Mouse (Mus musculus) midbrain, embryonic 10.5 days (tissue): ENCODE measurements around the gene Crisp4. TPM values are rescaled to one million over a fixed set of nuclear protein-coding genes. Genes with fewer than 3 reads are reported as not detected.

Source experiments
- DNase-seq: peaks from one replicate; pipeline ENCODE4 v3.0.0-alpha.2; 2017; ENCODE audit warnings: low spot score
- H3K27ac ChIP-seq: fragments of 300-500 bp; sonication (generic); replicated peaks from 2 replicates; pipeline ENCODE4 v1.5.1; 2016; ENCODE audit warnings: mild to moderate bottlenecking
- H3K27me3 ChIP-seq: fragments of 300-500 bp; sonication (generic); 2 replicates; pipeline ENCODE4 v1.6.1; 2016; ENCODE audit warnings: low read depth, mild to moderate bottlenecking; ENCODE audit not compliant: poor library complexity, severe bottlenecking
- H3K36me3 ChIP-seq: fragments of 300-500 bp; sonication (generic); 2 replicates; pipeline ENCODE4 v1.6.1; 2016; ENCODE audit warnings: mild to moderate bottlenecking, moderate library complexity
- H3K4me1 ChIP-seq: fragments of 300-500 bp; sonication (generic); 2 replicates; pipeline ENCODE4 v1.6.1; 2016
- H3K4me3 ChIP-seq: fragments of 300-500 bp; sonication (generic); 2 replicates; pipeline ENCODE4 v1.5.1; 2016; ENCODE audit warnings: mild to moderate bottlenecking, moderate library complexity
- H3K9me3 ChIP-seq: fragments of 300-500 bp; sonication (generic); replicated peaks from 2 replicates; pipeline ENCODE4 v1.6.1; 2016; ENCODE audit warnings: mild to moderate bottlenecking
- WGBS: fragments of 180-500 bp; shearing (Covaris S2); methylation state at CpG from one replicate; pipeline ENCODE4 v1.1.7; 2016; 5-methylcytosine and 5-hydroxymethylcytosine counted together
- polyA plus RNA-seq: library from polyadenylated mRNA; unstranded; fragments of >200 nt; fragmentation: Nextera tagmentation; extraction: Ambion mirVana; gene quantifications from 2 replicates; pipeline ENCODE4 v1.2.1, GENCODE M21; 2016

The Crisp4 gene
- not detected in 2 replicates for polyA plus RNA-seq

- H3K9me3 ChIP-seq, result no peaks in the 10 kb centered on the region
- no peak within 1 kb of the TSS for H3K27ac ChIP-seq
- 79% methylated on average over 3 of the region's 3 CpGs for WGBS
- H3K36me3 ChIP-seq, result no peaks in the 10 kb centered on the region
- H3K27me3 ChIP-seq, result no peaks in the 10 kb centered on the region
- no peaks in the 10 kb centered on the region for H3K4me1 ChIP-seq
- DNase-seq, result no peak
- H3K4me3 ChIP-seq, result no peak within 1 kb of the TSS
These were observed at the start of gene Crisp4 for GRCm38 (mm10) chr1:18145802-18146201. Gene Crisp4 (minus strand): TSS chr1:18145902.

DNA sequence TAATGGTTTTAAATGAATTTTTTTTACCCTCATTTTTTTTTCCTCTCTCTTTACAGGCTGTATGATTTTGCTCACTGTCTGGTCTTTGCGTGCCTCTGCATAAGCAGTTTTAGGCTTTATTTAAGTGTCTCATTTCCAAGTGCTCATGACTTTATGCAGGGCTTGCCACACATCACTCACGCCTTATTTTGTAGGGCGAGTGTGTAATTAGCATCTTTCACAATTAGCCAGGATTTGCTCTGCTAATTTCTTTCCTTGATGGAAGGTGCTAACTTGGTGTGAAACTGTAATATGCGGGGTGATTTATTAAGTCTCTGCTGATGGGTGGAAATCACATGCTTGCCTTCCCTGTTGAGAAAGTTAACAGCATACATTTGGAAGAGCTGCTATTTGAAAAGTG, 46.0 kb upstream of the Crisp4 start:
- WGBS, result 58% methylated on average over 4 of the region's 4 CpGs
- DNase-seq, result no peak
- Histone ChIP-seq H3K36me3 (no peaks in the 10 kb centered on the region), H3K4me1 (no peaks in the 10 kb centered on the region), H3K9me3 (no peaks in the 10 kb centered on the region), H3K4me3 (no peak overlapping the region), H3K27ac (no peak overlapping the region), H3K27me3 (no peaks in the 10 kb centered on the region)

- H3K4me1 ChIP-seq, result no peaks in the 10 kb centered on the region
- no peaks in the 10 kb centered on the region for H3K27me3 ChIP-seq
- DNase-seq, result no peak
- WGBS, result 11% methylated on average over 1 of the region's 1 CpGs
- H3K4me3 ChIP-seq, result no peak overlapping the region
- no peak overlapping the region for H3K27ac ChIP-seq
- H3K9me3 ChIP-seq, result no peaks in the 10 kb centered on the region
- no peaks in the 10 kb centered on the region for H3K36me3 ChIP-seq
These were observed 45.3 kb upstream of the Crisp4 start for GRCm38 (mm10) chr1:18190714-18191712.

DNA sequence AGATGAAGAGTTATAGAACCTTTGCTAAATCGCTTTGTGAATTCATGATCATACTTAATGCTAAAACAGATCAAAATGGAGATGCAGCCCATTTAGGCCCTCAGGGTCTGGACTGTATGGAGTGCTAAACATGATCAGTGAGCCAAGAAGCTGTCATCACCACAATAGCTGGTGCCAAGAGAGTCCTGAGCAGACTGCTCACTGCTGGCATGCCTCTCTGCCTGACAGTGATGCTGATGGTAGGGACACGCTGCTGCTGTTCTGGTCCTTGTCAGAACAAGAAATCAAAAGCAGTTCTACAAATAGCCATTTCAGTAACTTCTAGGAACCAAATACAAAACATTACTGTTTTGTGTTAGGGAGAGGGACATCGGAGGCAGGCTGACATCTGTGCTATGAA, 35.5 kb upstream of the Crisp4 start:
- 87% methylated on average over 3 of the region's 3 CpGs for WGBS

DNA sequence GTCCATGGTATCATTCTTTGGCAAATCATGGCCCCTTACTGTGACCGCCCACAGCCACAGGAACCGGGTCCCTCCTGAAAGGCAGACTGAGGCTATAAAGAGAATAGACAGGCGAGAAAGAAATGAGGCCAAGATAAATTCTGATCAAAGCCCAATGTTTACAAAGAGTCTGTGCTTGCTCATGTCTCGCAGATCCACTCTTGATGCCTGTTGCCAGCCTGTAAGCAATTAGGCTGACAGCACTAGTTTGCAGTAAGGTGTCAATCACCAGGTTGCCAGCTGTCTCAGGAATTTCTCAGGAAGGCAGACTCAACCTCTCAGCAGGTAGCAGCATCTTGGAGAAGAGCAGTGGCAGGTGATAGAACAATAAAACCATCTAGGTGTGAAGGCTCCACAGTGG, 24.9 kb upstream of the Crisp4 start:
- Histone ChIP-seq H3K9me3 (no peaks in the 10 kb centered on the region), H3K4me3 (no peak overlapping the region), H3K36me3 (no peaks in the 10 kb centered on the region), H3K27ac (no peak overlapping the region), H3K27me3 (no peaks in the 10 kb centered on the region), H3K4me1 (no peaks in the 10 kb centered on the region)
- no peak for DNase-seq
- 84% methylated on average over 4 of the region's 4 CpGs for WGBS

More for the DNA sequence above, 35.5 kb upstream of the Crisp4 start:
- no peaks in the 10 kb centered on the region for H3K27me3 ChIP-seq
- no peaks in the 10 kb centered on the region for H3K9me3 ChIP-seq
- no peak overlapping the region for H3K4me3 ChIP-seq
- no peaks in the 10 kb centered on the region for H3K4me1 ChIP-seq
- no peaks in the 10 kb centered on the region for H3K36me3 ChIP-seq
- DNase-seq, result no peak
- H3K27ac ChIP-seq, result no peak overlapping the region

GRCm38 (mm10) chr1:18168261-18168660, 22.6 kb upstream of the Crisp4 start:
- no peaks in the 10 kb centered on the region for H3K9me3 ChIP-seq
- 71% methylated on average over 1 of the region's 1 CpGs for whole genome bisulfite sequencing

GRCm38 (mm10) chr1:18159082-18159481, 13.4 kb upstream of the Crisp4 start:
- DNase-seq, result no peak
- Histone ChIP-seq H3K27me3 (no peaks in the 10 kb centered on the region), H3K9me3 (no peaks in the 10 kb centered on the region), H3K4me1 (no peaks in the 10 kb centered on the region), H3K4me3 (no peak overlapping the region), H3K27ac (no peak overlapping the region), H3K36me3 (no peaks in the 10 kb centered on the region)
- WGBS, result 88% methylated on average over 6 of the region's 6 CpGs

More at GRCm38 (mm10) chr1:18168261-18168660, 22.6 kb upstream of the Crisp4 start:
- Histone ChIP-seq H3K4me1 (no peaks in the 10 kb centered on the region), H3K27ac (no peak overlapping the region), H3K4me3 (no peak overlapping the region), H3K27me3 (no peaks in the 10 kb centered on the region), H3K36me3 (no peaks in the 10 kb centered on the region)
- no peak for DNase-seq

GRCm38 (mm10) chr1:18148211-18148610, 2.5 kb upstream of the Crisp4 start:
- Histone ChIP-seq H3K27me3 (no peaks in the 10 kb centered on the region), H3K4me1 (no peaks in the 10 kb centered on the region), H3K4me3 (no peak overlapping the region), H3K27ac (no peak overlapping the region), H3K36me3 (no peaks in the 10 kb centered on the region), H3K9me3 (no peaks in the 10 kb centered on the region)
- DNase-seq, result no peak

DNA sequence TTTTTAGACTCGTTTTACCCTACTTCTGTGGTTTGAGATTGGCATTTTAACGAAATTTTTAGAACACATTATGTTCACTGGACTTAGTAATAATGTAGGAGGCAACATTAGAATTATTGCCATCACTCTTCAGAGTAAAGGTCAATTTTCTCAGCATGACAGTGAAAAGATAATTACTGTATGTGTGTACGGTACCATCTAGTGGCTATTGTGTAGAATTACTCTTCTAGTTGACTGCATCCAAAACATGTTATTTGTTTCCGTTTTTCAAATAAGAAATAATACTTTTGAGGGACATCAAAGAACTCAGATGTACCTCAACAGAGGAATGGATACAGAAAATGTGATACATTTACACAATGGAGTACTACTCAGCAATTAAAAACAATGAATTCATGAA, 14.0 kb downstream of the Crisp4 start:
- H3K27me3 ChIP-seq, result no peaks in the 10 kb centered on the region
- H3K4me3 ChIP-seq, result no peak overlapping the region
- no peaks in the 10 kb centered on the region for H3K9me3 ChIP-seq
- no peak overlapping the region for H3K27ac ChIP-seq
- no peaks in the 10 kb centered on the region for H3K36me3 ChIP-seq
- no peaks in the 10 kb centered on the region for H3K4me1 ChIP-seq
- DNase-seq, result no peak
- whole genome bisulfite sequencing, result 60% methylated on average over 4 of the region's 4 CpGs

DNA sequence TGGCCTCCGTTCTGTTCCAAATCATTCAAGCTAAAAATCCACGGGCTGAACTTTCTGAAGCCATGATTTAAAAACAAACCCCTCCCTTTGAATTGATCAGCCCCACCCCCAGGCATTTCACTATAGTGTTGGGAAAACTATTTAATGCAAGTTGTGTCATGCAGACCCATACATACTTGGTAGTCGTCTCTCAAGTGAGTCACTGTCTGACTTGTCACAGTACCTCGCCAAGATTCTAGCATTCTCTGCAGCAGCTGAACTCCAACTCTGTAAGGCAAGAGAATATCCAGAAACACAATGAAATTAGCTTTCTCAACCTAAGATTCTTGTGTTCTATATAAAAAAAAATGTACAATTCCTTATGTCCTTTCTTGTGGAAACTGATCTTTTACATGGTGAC, 15.7 kb downstream of the Crisp4 start:
- WGBS, result 80% methylated on average over 4 of the region's 4 CpGs
- DNase-seq, result no peak

GRCm38 (mm10) chr1:18106720-18107355, 38.9 kb downstream of the Crisp4 start:
- no peak for DNase-seq
- no peak overlapping the region for H3K4me3 ChIP-seq
- no peak overlapping the region for H3K27ac ChIP-seq
- no peaks in the 10 kb centered on the region for H3K9me3 ChIP-seq
- peaks cover 3% of the 10 kb centered on the region; the same call in 1 of the 2 replicates for H3K27me3 ChIP-seq
- WGBS, result 39% methylated on average over 5 of the region's 5 CpGs
- peaks cover 10% of the 10 kb centered on the region; the same call in 1 of the 2 replicates for H3K4me1 ChIP-seq
- H3K36me3 ChIP-seq, result no peaks in the 10 kb centered on the region

More for the DNA sequence above, 15.7 kb downstream of the Crisp4 start:
- no peaks in the 10 kb centered on the region for H3K27me3 ChIP-seq
- H3K36me3 ChIP-seq, result no peaks in the 10 kb centered on the region
- no peaks in the 10 kb centered on the region for H3K4me1 ChIP-seq
- H3K4me3 ChIP-seq, result no peak overlapping the region
- H3K27ac ChIP-seq, result no peak overlapping the region
- no peaks in the 10 kb centered on the region for H3K9me3 ChIP-seq

DNA sequence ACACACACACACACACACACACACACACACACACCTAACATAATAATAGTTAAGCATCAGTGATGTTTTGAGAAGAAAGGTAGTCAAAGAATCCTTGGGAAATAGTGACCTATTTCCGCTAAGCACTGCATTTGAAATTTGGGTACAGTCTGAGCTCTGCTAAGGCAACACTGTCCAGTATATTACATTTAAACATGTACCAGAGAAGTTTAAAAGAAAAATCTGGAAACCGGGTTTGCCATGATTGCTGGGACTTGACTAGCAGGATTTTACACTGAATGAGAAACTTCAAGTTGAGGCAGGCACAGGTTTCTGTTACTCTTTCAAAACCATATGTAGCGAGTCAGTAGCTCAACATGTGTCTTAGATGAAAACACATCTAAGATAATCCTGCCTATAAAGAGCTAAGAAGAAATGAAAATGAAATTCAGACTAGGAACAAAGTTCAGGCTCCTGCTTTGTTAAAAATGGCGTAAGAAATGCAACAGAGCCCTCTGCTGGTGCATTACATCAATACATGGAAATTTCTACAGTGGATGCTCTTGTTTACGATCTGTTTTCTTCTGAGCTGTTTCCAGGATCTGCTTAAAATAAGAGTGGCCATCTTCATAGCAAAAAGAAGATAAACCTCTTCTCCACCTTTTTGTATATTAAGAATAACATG, 39.7 kb downstream of the Crisp4 start:
- no peaks in the 10 kb centered on the region for H3K9me3 ChIP-seq
- 50% methylated on average over 5 of the region's 5 CpGs for WGBS
- H3K4me3 ChIP-seq, result no peak overlapping the region
- no peaks in the 10 kb centered on the region for H3K36me3 ChIP-seq
- H3K4me1 ChIP-seq, result peaks cover 10% of the 10 kb centered on the region; the same call in 1 of the 2 replicates
- no peak overlapping the region for H3K27ac ChIP-seq
- no peak for DNase-seq
- H3K27me3 ChIP-seq, result peaks cover 3% of the 10 kb centered on the region; the same call in 1 of the 2 replicates
